Mouse (Mus musculus) kidney, adult 11 months (tissue): ENCODE measurements around the gene Gimap7.
"Not testable (repeated sequence)": the region's sequence is repeated elsewhere in the genome, so short reads cannot be mapped to it uniquely, and the experiment has no call there.

Experiments used
- DNase-seq: peaks from one replicate; pipeline ENCODE4 v3.0.0; 2022

The Gimap7 gene

DNA sequence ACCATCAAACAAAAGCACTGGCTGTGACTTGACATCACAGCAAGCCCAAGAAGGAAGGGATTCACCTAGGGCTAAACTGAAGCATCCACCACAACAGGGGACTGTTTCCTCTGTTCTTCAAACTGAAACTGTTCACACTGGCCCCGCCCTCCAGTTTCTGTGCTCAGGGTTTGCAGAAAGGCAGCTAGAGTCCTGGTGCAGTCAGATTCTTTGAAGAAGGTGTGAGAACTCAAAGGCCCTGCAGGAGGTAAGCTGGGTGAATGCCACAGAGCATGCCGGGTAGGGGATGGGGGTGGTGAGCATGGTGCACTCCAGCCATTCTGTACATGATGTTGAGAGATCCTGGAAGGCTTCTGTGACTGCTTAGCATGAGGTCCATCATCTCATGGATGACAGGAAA, at the start of gene Gimap7, which contains the start of gene Gm28053:
Gene Gimap7, plus strand, starts transcription at position 167 of the 400 bp plus-strand sequence.
Gene Gm28053, plus strand, starts transcription at position 153 of the 400 bp plus-strand sequence.
- no peak for DNase-seq

DNA sequence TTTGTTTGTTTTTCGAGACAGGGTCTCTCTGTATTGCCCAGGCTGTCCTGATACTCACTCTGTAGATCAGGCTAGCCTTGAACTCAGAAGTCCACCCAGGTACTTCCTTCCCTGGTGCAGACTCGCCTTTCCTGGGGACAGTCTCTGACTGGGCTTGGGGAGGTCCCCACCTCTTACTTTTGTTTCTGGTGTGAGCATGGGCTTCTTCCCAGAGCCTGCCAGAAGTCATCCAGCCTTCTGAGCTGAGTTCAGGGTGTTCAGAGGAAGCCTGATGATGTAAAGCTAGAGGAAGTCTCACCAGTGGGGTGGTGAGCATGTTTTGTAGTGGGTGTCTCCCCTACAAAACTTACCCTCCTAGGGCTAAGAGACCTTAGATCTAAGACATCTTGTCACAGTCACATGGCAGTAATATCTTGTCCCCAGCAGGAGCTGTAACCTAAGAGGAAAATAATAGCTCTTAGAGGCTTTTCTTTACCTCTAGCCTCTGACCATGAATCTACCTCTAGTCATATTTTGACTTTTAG, 48.9 kb upstream of the Gimap7 start:
- no peak for DNase-seq

DNA sequence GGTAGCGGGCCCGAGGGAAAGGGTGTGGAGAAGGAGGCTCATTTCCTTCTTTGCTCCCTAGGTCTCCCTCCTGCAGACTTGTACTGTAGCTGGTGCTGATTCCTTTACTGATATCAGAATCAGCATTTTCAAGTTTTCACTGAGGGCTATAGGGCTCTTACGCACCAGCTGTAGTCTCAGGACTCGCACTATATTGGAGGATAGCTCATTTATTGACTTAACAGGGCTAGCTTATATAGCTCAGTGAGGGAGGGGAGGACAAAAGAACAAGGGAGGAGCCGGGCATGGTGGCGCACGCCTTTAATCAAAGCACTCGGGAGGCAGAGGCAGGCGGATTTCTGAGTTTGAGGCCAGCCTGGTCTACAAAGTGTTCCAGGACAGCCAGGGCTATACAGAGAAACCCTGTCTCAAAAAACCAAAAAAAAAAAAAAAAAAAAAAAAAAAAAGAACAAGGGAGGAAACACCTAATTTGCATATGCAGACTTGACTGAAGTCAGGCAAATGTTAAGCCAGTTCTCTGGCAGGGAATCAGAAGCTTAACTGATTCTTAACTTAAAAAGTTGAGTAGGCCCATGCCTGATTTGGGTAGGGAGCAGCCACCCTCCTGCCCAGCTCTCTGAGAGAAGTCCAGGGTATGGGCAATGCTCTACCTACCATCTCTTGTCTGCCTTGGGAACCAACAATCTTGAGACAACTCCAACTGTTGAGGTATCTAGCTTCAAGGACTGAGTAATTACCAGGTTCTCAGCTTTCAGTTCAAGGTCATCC, 43.9 kb upstream of the Gimap7 start:
- no peak for DNase-seq

DNA sequence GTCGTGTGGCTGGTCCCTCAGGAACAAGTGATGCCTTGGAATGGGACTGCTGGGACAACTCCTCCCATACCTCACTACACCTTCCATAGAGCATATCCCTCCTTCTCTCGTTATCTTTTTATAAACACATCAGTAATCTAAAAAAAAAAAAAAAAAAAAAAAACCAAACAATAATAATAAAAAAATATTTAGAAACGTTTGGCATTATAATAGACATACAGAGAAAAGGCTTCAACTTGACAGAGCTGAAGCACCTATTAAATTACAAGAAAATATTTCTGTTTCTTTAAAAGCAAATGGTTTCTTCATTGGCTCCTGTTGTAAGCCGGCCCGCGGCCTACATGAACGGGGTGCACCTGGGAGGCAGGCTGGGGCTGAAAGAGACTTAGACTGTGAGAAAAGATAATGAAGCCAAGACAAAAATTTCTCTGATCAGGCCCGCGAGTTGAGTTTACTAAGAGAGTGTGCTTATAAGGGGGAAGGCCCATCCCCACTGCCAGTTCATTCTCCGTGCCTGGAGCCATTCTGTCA, 43.0 kb upstream of the Gimap7 start:
- DNase-seq: no peak

DNA sequence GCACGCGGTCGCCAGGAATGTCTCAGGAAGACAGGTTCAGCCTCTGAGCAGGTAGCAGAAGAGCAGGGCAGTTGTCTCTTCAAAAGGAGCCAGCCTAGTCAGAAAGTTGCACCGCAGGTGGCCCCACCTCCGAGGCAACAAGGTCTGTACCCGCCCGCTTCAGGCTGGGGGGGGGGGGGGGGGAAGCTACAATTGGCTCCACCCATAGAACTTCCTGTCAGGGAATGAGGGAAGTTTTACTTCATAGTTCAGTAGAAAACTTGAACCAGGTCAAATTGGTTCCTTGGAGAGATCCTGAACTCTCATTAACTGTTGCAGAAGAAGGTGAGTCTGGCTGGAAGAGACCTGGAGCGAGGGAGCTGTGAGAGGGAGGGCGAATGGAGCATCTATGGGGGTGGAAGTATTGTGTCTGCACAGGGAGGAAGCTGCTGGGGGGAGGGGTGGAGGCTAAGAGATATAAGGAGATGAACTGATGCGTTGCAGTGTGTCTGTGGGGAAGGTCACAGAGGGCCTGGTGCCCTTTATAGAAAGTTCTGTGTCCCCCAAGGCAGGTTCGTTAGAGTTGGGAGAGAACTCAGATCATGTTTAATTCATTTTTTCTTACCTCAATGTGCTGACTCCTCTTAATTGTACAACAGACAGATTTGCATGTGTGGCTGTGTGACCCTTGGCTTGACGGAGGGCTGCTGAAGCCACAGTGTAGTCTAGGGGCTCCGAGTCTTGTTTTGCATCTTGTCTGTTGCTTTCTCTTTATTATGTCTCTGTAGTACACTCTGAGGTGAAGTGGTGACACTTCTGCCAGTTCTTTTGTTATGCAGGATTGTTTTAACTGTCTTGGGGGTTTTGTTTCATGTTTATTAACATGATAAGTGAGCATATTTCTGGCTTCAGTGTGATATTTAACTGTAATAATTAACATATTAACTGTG, 42.2 kb upstream of the Gimap7 start, which contains the start of gene Gimap9:
Gene Gimap9, plus strand, starts transcription at position 199 of the 929 bp plus-strand sequence.
- DNase-seq: peak; percentile 75

DNA sequence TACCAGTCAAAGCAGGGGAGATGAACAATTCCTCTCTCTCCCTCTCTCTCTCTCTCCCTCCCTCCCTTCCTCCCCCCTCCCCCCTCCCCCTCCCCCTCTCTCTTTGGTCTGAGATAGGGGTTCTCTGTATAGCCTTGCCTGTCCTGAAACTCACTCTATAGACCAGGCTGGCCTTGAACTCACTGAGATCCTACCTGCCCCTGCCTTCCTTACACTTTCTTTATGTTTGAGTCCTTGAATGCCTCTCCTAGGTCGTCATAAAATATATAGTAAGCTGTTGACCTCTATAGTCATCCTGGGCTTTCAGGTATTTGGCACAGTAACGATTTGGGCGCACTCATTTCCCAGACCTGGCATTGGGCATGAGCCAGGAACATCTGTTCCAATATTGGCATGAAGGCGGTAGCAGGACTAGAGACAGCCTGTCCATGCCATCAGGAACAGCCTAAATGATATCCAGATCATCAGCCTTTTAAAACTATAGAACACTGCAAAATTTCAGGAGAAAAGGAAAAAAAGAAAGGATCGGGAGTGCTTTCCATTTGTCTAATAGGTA, 41.5 kb upstream of the Gimap7 start:
- DNase-seq: no peak

DNA sequence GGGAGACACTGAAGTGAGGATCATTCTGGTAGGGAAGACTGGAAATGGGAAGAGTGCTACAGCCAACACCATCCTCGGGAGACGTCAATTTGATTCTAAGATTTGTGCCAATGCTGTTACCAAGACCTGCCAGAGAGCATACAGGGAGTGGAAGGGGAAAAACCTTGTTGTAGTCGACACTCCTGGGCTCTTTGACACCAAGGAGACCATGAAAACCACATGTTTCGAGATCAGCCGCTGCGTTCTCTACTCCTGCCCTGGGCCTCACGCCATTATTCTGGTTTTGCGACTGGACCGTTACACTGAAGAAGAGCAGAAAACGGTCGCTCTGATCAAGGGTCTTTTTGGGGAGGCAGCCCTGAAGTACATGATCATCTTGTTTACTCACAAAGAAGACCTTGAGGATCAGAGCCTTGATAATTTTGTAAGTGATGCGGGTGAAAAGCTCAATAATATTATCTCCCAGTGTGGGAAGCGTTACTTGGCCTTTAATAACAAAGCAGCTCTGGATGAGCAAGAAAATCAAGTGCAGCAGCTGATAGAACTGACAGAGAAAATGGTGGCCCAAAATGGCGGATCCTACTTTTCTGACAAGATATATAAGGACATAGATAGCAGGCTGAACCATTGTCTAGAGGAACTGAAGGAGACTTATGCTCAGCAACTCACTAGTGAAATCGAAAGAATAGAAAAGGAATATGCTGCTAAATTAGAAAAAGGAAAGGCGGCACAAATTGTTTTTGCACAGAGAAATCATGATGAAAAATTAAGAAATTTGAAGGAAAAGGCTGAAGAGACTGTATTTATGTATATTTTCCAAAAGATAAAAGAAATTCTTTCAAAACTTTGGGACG, 40.7 kb upstream of the Gimap7 start:
- no peak for DNase-seq

DNA sequence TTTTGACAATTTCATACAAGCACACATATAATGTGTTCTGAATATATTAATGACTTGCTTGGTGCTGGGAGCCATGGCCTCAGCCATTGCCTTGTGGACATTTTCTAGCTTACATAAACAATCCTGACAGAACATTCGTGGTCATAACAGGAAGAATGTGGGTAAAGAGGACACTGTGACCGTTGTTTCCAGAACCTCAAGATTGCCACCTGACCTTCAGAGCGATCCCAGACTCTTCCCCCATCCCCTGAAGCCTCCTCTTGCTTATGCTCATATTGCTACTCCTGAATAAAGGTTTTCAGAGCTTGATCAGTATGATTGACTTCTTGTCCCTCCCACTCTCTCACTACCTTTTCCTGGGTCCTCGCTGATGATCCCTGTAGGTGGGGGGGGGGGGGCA, 40.0 kb upstream of the Gimap7 start:
- DNase-seq: no peak

DNA sequence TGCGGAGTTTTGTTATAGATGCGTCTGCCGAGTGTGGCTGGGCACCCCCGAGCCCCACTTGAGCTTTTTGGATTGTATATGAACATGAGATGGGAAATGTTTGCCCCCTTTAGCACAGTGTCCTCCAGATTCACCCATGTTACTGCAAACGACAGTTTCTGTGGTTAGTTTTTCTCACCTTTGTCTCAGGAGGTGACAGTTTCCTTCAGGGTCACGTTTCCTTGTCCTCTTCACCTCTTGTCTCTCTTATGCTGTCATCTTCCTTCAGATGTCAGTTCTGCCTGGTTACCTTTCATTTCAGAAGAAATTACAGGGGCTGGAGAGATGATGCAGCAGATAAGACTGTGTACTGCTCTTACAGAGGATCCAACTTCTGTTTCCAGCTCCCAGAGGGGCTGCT, 38.7 kb upstream of the Gimap7 start:
- no peak for DNase-seq

DNA sequence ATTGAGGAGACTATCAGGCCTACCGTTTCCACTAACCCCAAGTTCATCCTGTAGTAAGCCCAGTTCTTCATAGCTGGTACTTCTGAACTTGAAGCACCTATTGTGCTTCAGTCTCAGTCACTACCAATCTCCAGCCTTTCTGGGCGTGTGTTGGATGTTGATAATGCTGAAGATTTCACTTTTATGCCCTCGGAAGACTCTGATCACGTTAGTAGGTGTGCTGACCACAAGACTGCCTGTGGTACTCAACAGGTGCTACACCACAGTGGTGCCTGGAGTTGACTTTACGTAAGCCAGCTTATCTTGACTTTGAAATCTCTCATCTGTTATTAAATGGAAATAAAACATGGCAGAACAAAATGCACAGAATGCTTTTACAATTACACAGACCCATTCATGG, 38.0 kb upstream of the Gimap7 start:
- DNase-seq: no peak

DNA sequence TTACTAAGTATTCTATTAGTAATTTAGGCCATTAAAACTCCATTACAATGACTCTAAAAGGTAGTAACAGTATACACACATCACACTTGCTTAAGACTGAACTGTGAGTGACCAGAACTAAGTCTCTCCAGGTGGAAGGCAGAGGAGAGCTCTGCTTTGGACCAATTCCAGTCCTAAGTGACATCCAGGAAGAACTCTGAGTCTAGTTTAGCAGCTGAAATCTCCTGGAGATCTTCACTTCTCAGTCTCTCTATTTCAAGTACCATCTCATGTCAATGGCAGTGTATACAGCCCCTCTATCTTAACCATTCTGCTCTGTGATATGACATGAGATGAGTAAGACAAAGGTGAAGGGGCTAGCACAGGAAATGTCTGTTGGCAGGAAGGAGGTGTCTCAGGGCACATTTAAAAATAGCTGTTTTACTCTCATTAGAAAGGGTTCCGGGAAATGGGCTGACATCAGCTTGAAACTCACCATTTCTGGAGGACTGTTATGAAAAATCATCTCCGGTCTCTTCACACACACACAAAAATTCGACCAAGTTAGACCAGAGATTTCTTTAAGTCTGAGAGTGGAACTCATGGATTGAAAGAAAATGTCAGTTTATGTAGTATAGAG, 36.8 kb upstream of the Gimap7 start:
- peak; percentile 41 for DNase-seq

DNA sequence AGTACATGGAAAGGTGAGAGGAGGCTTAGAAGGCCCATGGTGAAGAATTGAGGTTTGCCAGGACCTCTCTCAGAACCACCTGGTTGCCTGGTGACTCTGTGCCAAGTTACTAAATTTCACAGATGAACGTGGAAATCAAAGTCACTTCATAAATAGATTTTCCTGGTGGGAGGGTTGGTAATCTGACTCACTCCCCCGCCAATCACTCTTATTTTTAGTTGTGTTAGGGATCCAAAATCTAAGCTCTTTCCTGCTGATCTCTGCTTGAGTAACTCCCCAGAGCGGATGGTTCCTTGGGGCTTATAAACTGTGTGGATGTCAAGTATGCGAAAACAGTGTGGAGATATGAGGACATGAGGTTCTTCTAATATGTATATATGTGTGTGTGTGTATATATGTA, 36.1 kb upstream of the Gimap7 start:
- DNase-seq: no peak

DNA sequence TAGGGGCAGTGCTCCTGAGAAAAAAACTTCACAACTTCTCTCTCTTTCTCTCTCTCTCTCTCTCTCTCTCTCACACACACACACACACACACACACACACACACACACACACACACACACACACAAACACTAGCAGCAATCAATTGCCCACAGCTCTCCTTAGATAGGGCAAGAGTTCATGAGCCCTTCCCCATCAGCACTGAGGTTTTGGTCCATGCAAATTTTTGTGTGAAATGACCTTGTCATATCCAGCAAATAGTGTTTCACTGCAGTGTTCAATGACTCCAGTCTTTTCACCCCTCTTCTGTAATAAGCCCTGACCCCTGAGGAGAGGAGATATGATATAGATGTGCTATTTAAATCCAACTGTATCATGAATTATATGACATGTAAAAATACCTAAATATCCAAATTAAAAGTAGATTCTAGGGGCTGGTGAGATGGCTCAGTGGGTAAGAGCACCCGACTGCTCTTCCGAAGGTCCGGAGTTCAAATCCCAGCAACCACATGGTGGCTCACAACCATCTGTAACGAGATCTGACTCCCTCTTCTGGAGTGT, 35.1 kb upstream of the Gimap7 start:
- DNase-seq: not testable (repeated sequence)

DNA sequence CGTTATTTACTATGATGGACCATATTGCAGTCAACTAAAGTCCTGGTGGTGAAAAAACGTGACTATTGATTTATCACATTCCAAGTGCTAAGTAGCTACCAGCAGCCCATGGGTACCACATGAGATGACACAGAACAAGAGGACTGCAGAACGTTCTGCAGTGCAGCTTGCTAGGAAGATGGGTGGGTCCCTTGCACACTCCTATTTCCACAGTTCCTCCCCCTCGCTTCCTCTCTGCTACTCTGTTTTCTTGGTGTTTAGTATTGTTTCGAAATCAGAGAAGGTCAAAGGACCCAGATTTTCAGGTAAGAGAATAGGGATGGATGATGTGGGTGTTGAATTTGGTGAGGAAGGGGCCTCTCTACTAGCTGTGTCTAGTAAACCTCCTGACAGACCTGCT, 34.1 kb upstream of the Gimap7 start, which contains the start of gene Gimap4:
Gene Gimap4, plus strand, starts transcription at position 231 of the 400 bp plus-strand sequence.
- no peak for DNase-seq

DNA sequence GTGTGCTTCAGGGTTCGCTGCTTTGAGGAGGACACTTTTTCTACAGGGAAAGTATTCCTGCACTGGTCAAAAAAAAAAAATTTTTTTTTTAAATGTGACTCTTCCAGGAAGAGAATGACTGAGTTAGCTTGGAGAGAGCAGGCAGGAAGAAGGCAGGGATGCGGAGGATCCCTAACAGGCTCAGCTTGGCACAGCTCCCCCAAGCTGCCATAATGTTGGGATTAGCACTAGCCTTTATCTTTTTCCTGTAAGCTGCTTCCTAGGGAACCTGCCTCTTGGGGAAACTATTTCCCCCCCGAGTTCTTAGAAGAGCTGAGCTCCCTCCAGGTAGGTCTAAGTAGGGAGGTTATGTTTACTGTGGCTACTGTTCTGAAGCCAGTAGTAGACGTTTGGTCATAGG, 33.6 kb upstream of the Gimap7 start:
- DNase-seq: no peak

DNA sequence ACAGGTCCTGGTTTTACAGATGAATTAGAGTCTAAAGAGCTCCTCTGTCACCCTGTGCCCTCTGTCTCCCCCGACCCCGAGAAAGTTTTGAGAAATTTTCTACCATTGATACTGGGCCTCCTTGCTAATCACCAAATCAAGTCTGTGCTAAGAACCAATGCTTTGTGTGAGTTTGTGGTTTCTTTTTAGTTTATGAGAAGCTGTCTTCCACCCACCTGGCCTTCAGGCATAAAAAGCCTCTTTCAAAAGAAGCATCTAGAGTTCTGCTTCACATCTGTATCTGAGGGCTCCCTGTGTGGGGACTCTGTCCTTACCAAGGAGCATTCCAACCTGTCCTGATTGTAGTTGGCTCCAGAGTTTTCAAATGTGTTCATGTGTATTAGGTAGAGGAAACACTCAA, 33.2 kb upstream of the Gimap7 start:
- no peak for DNase-seq

DNA sequence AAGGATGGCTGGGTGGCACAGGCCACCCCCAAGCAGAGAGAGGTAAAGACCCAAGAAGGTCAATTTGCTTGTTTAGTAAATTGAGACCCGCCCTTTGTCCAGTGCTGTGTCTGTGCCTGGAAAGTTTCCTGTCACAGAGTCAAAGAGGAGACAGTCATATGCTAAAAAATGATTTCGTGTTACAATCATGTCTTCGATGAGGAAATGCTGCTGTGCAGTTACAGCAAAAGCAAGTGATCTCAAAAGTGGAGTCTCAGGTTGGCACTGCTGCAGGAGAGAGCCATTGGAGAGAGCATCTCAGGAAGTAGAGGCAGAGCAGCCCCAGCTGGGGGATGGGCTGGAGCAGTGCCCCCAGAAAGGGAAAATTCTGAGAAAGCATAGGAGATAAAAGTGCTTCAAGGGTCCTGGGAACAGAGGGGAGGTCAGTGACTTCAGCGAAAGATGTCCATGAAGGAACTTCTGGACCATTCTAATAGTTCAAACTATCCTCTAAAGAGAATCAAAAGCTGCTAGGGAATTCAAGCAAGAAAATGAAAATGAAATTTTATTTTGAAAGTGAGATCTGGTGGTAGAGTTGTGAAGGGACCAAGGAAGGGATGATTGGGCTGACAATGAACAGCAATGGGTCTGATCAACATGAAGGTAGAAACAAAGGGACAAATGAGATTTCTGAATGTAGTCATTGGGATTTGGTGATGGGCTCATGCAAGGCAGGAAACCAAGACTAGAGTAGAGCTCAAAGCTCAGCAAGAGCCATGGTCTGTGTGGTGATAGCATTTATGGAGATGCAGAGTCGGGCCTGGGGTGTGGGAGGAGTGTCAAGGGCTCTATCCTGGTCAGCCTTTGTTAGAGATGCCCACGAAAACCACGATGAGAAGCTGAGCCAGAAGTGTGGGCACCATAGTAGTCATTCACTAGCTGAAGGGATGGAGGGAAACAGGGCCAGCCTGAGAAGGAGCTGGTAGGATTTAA, 32.4 kb upstream of the Gimap7 start:
- DNase-seq: no peak

DNA sequence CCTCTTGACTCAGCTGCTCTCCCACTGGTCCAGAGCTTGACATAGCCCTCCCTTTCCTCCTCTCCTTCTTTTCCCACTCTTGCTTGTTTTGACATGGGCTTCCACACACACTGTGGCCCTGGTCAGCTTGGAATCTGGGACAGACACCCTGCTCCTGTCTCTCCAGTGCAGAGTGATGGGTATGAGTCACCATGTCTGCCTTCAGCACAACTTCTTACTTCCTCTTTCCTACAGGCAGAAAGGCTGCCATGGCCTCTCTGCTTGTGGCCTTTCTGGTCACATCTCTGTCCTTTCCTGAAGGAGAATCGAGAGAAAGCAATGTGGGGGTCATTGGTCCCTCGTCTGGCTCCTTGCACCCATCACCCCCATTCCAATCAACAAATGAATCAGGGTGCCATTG, 31.3 kb upstream of the Gimap7 start:
- no peak for DNase-seq

DNA sequence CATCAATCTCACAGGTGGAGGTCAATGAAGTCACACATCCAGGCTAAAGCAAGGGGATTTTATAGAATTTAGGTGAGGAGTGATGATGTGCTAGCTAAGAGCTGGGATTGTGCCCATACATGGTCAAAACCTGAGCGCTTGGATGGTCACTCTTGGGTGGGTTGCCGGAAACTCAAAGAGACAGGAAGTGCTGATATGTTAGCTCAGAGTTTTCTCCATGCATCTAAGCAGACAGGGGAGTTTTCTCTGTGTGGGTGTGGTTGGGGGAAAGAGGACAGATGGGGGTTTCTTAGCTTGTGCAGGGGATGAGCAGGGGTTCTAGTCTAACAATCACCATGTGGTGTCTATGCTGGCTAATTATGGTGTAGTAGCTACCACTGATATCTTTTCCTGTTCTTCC, 29.1 kb upstream of the Gimap7 start:
- no peak for DNase-seq

DNA sequence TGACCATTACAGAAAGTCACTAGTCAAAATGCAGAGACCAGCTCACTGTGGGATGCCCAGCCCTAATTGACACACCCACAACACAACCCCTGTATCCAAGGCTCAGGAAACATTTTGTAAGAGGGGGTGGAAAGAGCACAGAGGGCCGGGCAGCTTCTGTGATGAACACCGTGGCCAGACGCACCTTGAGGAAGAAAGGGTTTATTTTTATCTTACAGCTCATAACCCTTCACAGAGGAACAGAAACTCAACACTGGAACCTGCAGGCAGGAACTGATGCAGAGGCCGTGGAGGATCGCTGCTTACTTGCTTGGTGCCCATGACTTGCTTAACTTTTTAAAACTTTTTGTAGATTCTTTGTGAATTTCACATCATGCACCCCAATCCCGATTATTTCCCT, 25.5 kb upstream of the Gimap7 start:
- DNase-seq: no peak
